Mouse (Mus musculus): Measurements from ENCODE around the gene Myo1e.

DNA sequence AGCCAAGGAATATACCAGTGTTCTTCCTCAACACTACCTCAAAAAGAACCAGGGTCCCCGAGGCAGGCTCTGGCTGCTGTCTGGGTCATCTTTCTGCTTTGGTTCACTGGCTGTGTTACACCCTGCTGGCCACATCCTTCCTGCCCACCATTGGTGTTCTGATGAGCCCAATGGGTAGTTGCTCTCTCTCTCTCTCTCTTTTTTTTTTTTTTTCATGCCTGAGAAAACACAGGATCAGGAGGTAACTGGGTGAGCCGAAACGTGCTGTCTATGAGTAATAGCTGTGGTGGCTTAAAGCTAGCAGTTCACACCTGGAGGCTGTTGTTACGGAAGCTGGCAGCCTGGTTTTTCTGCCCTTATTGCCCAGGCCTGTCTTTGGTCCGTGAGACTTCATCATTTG, 164.5 kb downstream of the Myo1e start:
- TF ChIP-seq CTCF (IDR thresholded peaks at IDR 0.05; ENCODE audit: low read depth) (no peak), EP300 (IDR thresholded peaks at IDR 0.05; ENCODE audit: low read depth) (no peak)
